Mouse (Mus musculus) heart, postnatal 4 days (tissue): ENCODE measurements around the gene Prss12. TPM values are rescaled to one million over a fixed set of nuclear protein-coding genes. Genes with fewer than 3 reads are reported as not detected.

Experiments
- DNase-seq: peaks from one replicate; pipeline ENCODE4 v3.0.0; 2021
- total RNA-seq, 2 experiments: library from RNA; stranded (reverse); gene quantifications; 2 replicates each; pipeline ENCODE4 v1.2.3; 2021

Prss12 gene
- total RNA-seq, 2 experiments from 2014 or later: 2.0 to 2.3 TPM

DNA sequence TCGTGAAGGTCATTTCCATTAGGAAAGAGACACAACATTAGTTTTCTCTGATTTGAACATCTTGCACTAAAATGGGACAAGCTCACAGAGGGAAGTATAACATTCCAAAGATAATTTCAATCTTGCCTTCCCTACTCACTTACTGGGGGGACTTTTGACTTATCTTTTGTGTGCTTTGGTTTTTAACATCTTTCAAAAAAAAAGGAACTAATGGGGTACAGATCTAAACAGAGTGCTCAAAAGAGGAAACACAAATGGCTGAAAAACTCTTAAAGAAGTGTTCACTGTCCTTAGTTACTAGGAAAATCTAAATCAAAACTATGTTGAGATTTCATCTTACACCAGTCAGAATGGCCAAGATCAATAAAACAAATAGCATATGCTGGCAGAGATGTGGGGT, 90.6 kb downstream of the Prss12 start:
- DNase-seq: no peak

GRCm38 (mm10) chr3:123543585-123544304, 97.0 kb downstream of the Prss12 start:
- DNase-seq: no peak

DNA sequence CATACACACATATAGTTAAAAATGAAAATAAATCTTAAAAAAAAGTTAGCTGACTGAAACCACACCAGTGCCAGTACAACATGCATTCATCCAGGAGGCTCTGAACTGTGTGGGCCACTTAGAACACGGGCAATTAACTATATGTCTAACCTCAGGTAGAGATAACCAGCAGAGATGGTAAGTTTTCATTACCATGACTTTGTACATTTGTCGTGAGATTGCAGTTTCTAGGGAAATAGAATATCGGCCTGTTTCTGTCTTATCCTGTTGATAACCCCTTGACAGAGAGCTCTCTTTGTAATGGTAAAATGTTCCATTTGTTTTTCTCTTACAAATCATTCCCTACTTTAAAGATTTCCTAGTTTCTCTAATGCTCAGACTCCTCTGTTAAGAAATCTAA, 103.8 kb downstream of the Prss12 start:
- DNase-seq: no peak

GRCm38 (mm10) chr3:123553872-123554271, 107.2 kb downstream of the Prss12 start:
- no peak for DNase-seq

- no peak for DNase-seq
Observed at GRCm38 (mm10) chr3:123555254-123555865, 108.6 kb downstream of the Prss12 start.

Other genes with a start within 250 kb of the Prss12 start
- 10 to 100 TPM; 36.9 to 37.5 TPM for gene Synpo2, start 210.8 kb upstream of the Prss12 start, total RNA-seq
- 10 to 100 TPM; 65.6 to 69.4 TPM for gene Sec24d, start 179.5 kb upstream of the Prss12 start, total RNA-seq
- gene Mettl14, start 60.8 kb upstream of the Prss12 start, total RNA-seq: 10 to 100 TPM; 15.5 to 16.9 TPM
- gene Ndst3, start 243.9 kb downstream of the Prss12 start, total RNA-seq: 1 to 10 TPM; 1.5 to 2.0 TPM